Mouse (Mus musculus) left cerebral cortex, adult 11 months (tissue): ENCODE data around the gene Fgfr2.
A peak's percentile ranks its signal among the peaks of the same experiment; 100 is the strongest.
"Not testable (repeated sequence)": the region's sequence is repeated elsewhere in the genome, so short reads cannot be mapped to it uniquely, and the experiment has no call there.

Source experiments
- DNase-seq: peaks from one replicate; pipeline ENCODE4 v3.0.0; 2022; ENCODE audit warnings: low spot score

Fgfr2 gene

GRCm38 (mm10) chr7:132502445-132502844 is 620.7 kb downstream of the Fgfr2 start:
- DNase-seq: not testable (repeated sequence)

- no peak for DNase-seq
Measured at GRCm38 (mm10) chr7:132497142-132497541, 626.0 kb downstream of the Fgfr2 start.

- DNase-seq: no peak
Measured at GRCm38 (mm10) chr7:132494263-132494662, 628.9 kb downstream of the Fgfr2 start.

- DNase-seq: no peak
Measured at GRCm38 (mm10) chr7:132493632-132494031, 629.5 kb downstream of the Fgfr2 start.

GRCm38 (mm10) chr7:132491902-132492301 is 631.2 kb downstream of the Fgfr2 start:
- DNase-seq: no peak

- no peak for DNase-seq
Measured at GRCm38 (mm10) chr7:132487361-132487760, 635.8 kb downstream of the Fgfr2 start.

- DNase-seq: no peak
Measured at GRCm38 (mm10) chr7:132486403-132487178, 636.6 kb downstream of the Fgfr2 start.

GRCm38 (mm10) chr7:132484424-132484823 is 638.7 kb downstream of the Fgfr2 start:
- DNase-seq: no peak

- DNase-seq: no peak
Measured at GRCm38 (mm10) chr7:132480696-132481306, 642.3 kb downstream of the Fgfr2 start.

GRCm38 (mm10) chr7:132478295-132478809 is 644.8 kb downstream of the Fgfr2 start:
- DNase-seq: no peak

- DNase-seq: no peak
Measured at GRCm38 (mm10) chr7:132477753-132478152, 645.4 kb downstream of the Fgfr2 start.

- DNase-seq: no peak
Measured at GRCm38 (mm10) chr7:132476491-132476890, 646.7 kb downstream of the Fgfr2 start.

GRCm38 (mm10) chr7:132475069-132475468 is 648.1 kb downstream of the Fgfr2 start:
- peak; percentile 62 for DNase-seq

- DNase-seq: peak; percentile 26
Measured at GRCm38 (mm10) chr7:132471327-132471726, 651.8 kb downstream of the Fgfr2 start.

- DNase-seq: no peak
Measured at GRCm38 (mm10) chr7:132468391-132468790, 654.8 kb downstream of the Fgfr2 start.

- no peak for DNase-seq
Measured at GRCm38 (mm10) chr7:132465897-132466296, 657.3 kb downstream of the Fgfr2 start.

GRCm38 (mm10) chr7:132464894-132465293 is 658.3 kb downstream of the Fgfr2 start:
- no peak for DNase-seq

- no peak for DNase-seq
Measured at GRCm38 (mm10) chr7:132458493-132458892, 664.7 kb downstream of the Fgfr2 start.

GRCm38 (mm10) chr7:132455071-132455720 is 668.0 kb downstream of the Fgfr2 start:
- DNase-seq: no peak

GRCm38 (mm10) chr7:132449891-132450735 is 673.0 kb downstream of the Fgfr2 start:
- DNase-seq: no peak

- DNase-seq: no peak
Measured at GRCm38 (mm10) chr7:132448511-132449154, 674.5 kb downstream of the Fgfr2 start.
